Mouse (Mus musculus) kidney, postnatal 25 days (tissue): ENCODE data around the gene Snx32.

Experiments
- DNase-seq, 2 experiments: peaks; one replicate each; pipeline ENCODE4 v3.0.0; 2021; ENCODE audit warnings: mixed read lengths in 2 of 2

Snx32 gene

DNA sequence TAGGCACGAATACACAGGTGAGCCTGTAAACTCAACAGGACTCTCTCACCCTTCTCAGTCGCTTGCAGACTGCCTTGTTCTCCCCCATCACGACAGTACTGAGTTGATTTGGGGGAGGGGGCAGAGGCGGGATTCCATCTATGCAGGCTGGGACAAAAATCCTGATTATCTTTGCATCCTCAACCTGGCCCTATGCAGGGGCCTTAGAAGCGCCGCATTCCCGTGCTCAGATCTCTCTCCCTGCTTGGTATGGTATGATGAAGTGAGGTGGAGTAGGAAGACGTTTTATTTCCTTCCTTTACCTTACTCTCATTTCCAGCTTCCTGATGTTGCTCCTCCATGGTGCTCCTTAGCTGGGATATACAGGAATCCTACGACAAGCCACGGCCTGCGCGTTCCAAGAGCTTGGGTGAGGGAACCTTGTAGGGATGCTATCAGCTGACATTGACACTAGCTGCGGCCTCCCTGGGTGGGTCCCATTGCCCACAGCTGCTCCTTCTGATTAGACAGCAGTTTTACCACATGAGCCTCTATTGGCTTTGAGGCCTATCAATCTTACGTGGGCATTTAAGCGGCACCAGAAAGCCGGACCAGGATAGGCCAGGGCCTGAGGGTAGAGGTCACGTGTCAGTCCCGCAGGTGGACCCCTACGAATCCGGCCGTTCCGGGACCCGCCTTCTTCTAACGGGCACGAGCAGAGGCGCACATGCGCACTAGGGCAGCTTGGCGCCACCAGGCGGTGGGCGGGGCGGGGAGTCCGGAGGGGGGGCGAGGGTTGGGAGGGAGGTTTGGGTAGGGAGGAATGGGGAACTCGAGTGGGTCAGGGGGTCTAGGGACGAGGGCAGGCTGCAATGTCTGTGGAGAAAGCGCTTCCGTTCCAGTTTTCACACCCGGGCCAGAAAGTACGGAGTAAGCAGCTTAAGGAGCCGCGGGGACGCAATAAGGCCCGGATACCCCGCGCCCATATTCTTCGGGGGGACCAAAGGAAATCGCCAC is at the start of gene Snx32:
TSS of gene Snx32 (minus strand) at position 508 of the 996 bp plus-strand sequence.
- DNase-seq: peak; percentile 99 to 100

DNA sequence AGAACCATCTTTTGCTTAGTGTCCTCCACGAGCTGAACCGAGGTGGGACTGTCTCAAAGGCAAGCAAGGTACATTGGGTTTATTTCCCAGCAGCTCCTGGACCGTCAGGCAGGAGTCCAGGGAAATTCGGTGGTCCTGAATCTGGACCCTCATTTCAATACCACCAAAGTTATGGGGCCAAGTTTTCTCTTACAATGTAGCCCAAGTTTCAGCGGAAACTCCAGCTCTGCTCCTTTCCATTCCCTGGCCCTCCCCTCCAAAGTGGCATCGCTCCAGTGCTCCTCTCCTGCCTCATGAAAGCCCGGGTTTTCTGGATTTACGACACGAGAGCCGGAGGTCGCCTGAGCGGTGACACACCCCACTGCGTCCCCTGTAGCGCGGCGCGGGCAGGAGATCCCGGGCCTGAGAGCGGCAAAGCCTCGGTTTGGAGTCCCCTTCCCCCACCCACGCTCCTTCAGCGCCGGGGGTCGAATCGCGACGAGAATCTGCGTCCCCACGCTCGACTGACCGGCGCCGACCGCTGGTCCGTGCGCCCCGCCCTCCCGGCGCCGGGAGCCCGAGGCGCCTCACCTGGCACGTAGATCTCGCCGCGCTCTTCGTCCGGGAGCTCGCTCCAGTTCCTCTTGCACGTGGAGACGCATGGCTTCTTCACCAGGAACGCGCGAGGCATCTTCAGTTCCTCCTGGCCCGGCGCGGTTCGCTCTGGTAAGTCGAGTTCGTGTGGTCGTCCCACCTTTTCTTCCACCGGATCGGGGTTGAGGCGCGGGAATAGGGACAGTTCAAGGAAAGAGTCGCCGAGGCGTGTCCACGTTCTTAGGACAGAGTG is 49.5 kb upstream of the Snx32 start:
- peak; percentile 40 to 74 for DNase-seq

DNA sequence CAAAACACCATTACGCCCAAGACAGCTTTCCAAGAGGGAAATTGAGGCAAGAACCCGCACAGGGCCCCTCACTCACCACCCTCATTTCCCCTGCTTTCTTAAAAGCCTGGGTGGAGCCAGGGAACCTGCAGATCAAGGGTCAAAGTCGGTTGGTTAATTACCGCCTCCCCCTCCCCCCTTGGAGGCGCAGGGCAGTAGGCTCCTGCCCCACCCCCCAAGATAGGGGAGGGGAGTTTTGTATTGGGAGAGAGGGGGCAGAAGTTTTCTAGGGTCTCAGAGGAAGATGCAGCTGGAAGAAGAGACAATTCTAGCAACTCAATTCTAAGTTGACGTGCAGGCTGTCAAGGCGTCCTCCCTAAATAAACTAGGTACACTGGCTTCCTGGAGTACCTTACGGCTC is 48.9 kb upstream of the Snx32 start:
- peak; percentile 82 to 89 for DNase-seq

DNA sequence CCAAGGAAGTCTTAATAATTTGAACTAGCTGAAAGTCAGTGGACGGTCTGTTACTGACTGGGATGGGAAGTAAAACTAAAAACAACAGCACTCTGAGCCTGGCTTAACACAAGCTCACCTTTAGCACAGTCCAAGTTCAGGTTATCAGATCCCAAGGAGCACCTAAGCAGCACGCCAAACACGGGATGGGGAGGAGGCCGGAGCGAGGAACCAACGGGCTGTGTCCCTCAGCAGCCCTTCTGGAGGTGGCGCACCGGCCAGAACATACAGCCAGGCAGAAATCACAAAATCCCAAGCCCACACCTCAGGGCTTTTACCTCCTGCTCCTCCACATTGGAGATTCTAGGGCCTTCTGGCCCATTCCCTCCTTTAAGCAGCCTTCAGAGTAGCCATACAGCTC is 48.4 kb upstream of the Snx32 start:
- peak in 1 of 2 experiments; percentile 56 for DNase-seq

DNA sequence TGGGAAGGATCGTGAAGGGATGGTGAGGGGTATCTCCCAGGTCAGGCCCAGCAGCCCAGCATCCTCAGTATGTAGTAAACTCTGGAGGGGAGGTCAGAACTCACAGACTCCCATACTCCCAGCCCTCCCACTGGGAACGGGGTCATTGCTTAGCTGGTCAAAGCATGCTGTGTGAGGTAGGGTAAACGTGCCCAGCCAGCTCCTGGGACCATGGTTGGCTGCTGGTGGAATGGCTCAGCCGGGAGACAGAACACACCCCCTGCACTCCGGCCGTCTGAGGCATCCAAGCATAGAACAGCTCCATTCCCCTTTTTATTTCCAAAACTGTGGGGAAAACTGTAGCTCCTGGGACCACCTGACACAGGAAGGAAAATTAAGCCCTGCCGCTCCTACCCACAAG is 47.8 kb upstream of the Snx32 start:
- DNase-seq: peak; percentile 62 to 90

DNA sequence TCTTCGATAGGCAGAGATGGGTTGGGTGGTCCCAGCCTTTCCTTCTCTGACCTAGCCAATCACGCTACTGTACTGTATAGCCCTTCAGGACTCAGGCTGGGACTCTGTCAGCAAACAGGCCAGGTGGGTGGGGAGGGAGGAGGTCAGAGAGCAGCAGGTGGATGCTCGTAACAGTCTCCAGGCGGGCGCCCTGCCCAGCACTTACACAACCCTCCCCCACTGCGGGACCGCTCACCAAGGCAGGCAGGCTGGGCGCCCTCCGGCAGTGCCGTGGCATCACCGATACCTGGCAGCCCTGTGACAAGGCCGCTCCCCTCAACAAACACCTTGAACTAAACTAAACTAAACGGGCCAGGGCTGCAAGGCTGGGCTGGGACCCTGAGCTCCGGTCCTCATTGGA is 43.9 kb upstream of the Snx32 start:
- DNase-seq: peak; percentile 77 to 92

DNA sequence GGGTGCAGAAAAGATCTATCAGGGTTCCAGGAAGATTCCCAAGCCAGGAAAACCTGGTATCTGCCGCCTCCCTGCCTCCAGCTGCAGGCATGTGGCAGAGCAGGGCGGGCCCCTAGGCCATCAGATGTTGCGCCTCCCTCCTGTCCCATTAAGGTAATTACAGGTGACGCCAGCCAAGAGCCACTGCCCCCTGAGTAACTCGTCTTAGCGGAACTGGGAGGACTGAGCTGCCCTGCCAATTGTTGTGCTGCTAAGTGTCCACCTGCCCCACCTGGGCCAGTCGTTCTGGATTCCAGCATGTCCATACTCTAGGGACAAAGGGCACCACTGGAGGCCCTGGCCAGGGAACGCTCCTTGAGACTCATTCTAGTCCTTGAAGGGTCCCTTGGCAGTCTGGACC is 43.5 kb upstream of the Snx32 start:
- peak in 1 of 2 experiments; percentile 73 for DNase-seq

DNA sequence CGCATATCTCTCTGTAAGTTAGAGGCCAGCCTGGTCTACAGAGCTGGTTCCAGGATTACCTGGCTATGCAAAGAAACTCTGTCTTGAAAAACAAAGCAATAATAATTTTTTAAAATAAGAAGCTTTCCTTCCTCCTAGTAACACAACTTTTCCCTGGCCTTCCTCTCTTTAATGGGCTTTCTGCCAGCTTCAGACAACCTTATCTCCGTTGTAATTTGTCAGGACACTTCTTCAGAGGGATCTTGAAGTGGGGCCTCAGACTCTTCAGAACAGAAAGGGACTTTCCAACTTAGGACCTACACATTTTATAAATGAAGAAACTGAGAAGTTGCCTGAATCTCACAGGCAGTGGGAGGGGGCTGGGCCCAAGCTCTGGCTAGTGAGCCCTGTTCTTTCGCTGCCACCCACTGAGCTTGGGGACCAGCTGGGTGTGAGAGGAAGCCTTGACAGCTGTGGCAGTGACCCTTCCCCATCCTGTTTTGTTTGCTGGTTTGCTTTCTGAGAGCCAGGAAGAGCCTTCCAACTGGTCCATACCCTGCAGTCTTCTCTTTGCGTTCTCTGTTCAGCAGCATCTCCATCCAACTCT is 37.2 kb upstream of the Snx32 start:
- DNase-seq: no peak

DNA sequence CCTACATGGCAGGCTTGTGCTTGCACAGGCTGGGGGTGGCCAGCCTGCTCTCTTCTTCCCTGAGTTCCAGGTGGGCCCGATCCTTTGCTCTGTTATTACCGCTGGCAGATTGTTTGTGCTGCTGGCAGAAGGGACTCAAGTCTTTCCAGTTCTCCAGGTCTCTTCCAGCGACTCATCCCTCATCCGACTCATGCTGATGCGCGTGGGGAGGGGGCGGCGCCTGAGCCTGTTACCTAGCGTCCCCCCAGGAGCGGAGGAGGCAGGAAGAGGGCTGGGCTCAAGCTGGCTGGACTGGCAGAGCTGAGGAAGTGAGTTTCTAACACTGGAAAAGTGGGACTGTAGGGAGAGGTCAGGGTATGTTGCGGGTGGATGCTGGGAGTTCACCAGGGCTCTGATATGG is 33.7 kb upstream of the Snx32 start:
- no peak for DNase-seq

DNA sequence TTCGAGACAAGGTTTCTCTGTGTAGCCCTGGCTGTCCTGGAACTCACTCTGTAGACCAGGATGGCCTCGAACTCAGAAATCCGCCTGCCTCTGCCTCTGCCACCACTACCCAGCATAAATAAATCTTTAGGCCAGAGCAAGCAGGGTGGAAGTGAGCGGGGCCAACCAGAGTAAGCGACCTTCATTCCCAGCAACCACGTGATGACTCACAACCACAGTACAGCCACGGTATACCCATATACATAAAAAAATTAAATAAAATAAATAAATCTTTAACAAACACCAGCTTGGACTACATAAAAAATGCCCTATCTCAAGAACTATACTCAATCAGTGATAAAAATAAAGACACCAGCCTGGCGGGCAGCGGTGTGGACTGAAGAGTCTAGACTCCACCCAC is 33.0 kb upstream of the Snx32 start:
- no peak for DNase-seq

DNA sequence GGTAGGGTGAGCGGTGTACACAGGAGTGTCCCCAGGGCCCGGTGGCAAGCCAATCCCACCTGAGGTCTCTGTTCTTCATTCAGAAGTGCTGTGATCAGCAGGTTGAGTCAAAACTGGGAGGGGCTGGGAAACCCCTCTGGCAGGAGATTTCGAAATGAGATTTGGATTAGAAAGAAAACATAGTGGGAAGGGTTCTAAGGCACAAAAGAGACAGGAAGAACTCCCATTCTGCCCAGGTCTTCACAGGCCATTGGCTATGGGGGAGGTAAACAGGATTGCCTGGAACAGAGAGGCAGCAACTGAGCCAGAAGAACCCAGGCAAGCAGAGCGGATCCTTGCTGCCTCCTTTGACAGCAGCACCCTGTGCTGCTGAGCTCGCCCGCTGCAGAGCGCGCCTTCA is 28.4 kb upstream of the Snx32 start:
- no peak for DNase-seq

DNA sequence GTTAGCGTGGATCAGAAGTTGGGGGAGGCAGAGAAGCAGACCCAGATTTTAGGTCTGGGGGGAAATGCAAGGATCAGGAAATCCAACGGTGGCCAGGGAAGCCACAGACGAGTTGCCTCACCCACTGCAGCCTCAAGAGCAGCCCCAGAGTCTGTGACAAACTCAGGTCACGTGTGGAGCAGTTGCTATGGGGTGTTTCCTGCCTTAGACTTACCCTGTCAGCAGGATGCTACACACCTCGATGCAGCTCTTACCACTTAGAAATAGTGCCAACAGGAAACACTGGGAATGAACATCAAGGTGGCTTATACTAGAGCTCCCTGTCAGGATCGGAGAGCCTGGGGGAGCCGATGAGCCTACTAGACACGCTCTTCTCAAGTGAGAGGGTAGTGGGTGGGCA is 22.2 kb upstream of the Snx32 start:
- DNase-seq: no peak

DNA sequence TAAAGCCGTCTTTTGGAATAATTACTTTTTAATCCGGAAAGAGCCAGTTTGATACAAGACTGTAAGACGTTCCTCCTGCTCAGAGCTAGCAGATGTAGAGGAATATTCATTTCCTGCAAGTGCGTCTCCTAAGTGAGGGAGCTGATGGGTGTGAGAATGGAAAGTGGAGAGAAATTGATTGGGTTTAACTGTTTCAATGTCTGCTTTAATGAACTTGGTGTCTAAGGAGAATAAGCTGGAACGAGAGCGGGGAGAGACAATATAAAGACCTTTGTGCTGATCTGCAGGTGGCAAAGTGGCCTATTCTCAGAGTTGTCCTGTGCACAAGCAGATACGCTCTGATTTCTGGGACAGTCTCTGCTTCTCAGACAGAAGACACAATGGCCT is 19.8 kb upstream of the Snx32 start:
- no peak for DNase-seq

DNA sequence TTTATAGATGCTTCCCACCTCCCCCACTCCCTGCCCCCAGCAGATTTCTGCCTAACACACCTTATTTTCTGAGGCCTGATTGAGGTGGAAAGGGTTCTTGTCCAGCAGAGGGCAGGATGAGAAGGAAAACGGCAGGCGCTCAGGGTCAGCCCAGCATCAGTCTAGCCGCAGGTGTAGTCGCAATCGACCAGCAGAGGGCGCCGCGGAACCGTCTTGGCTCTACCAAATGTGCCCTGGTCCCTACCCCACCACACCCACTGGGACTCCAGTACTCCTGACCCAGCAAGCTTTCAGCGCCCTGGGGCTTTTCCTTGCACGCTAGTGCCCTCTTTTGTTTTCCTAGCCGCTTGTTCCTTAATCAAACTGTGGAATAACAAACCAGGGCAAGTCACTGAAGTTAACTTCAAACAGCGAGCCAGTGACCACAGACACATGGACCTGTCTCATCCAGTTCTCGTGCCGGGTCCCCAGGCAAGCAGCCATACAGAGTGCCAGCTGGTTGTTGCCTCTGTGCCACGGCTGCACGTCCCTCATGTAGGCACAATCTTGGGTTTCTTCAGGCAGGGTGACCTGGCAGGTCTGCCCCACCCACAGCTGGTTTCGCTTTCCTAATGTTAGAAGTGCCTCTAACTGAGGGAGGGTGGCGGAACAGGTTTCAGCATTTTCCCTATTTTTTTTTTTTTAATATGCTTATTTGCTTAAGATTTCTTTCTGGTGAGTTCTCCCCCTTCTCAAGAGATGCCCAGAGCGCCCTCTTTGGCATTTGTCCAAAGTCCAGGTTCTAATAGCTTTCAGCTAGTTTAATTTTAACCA is 19.2 kb upstream of the Snx32 start:
- DNase-seq: peak; percentile 97 to 99

DNA sequence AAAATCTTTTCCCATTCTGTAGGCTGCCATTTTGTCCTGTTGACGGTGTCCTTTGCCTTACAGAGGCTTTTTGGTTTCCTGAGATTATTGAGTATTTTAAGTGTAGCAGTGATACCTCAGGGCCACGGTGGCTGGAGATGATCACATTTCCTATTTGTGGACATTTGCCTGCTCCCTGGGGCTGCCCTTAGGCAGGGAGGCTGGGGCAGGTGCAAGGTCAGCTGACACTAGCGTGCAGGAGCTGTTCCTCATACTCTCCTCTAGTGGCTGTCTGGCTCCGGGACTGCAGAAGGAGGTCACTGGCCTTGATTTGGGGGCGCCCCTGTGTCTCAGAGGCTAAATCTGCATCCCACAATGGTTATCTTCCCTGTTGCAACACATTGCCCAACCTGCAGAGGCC is 14.9 kb upstream of the Snx32 start:
- DNase-seq: no peak

DNA sequence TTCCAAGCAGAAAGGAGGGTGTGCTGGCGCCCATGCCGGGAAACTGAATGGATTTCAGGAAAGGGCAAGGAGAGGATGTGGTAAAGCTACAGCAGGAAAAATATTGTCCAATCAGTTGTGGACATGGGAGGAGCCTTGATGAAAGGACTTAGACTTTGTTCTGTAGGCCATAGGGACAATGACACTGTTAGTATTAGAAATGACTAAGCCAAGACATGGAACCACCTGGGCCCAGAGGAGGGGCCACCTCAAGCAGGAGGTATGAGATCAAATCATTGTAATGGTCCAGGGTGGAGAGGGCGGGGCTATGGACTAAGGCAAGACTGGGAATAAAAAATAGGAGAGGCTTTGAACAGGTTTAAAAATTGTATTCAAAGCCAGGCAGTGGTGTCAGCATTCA is 8.4 kb upstream of the Snx32 start:
- no peak for DNase-seq

DNA sequence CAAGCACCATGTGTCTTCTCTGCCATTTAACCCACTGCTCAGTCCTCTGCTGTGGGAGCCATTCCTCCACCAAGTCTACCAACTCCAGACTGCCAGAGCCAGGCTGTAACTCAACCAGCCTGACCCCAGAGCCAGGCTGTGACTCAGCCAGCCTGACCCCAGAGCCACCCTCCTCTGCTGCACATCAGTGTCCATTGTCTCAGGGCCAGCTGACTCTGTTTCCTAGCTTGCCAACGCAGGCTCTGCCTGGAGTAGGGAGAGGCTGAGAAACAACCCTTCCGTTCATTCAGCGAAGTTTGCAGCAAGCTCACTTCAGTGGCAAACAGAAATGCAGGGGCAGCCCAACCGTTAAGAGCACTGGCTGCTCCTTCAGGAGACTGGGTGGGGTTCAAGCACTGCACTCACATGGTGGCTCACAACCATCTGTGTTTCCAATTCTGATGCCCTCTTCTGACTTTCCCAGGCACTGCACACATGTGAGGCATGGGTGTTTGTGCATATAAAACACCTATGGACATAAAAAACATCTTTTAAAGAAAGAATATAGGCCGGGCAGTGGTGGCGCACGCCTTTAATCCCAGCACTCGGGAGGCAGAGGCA is 6.7 kb upstream of the Snx32 start:
- DNase-seq: no peak

DNA sequence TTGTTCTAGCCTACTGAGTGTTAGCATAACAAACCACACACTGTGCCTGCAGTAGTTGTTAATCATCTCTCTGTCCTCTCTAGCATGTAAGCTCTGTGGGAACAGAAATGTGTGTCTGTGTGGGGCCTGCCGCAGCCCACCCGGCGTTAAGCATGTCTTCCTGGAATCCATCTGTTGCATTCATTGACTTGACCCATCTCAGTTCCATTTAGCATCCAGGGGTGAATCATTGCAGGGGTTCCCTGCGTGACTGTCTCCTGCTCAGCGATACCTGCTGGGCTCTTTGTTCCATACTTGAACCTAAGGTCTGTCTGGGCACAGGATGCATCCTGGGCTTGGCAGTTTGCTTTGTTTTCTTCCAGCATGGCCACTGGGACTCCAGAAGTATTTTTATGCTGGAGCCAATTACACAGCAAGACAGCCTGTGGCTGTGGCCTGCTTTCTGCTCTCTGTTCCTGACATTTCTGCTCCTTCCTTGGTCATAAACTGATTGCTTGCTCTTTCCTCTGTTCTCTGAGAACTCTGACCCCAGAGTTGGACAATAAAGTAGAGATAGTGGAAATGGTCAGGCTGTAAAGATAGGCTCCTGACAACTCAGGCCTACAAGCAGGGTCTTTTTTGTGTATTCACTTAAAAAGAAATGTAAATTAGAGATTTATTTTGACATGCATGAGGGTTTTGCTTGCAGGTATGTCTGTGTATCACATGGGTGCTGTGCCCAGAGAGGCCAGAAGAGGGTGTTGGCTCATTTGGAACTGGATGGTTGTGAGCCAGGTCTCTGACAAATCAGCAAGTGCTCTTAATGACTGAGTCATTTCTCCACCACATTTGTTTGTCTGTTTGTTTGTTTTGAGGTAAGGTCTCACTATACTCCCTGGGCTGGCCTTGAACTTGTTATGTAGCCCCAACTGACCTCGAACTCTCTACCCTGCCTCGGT is 5.8 kb upstream of the Snx32 start:
- DNase-seq: no peak

DNA sequence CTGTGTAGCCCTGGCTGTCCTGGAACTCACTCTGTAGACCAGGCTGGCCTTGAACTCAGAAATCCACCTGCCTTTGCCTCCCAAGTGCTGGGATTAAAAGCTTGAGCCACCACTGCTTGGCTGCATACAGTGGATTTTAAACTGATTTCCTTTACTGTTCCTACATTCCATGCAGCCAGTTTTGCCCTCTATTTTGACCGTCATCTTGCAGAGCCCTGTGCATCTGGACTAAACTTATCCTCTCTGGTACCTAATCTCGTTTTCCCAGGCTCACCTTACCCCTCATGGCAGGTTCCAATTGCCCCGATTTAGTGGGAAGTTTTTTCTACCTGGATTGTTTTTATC is 2.6 kb upstream of the Snx32 start:
- no peak for DNase-seq

DNA sequence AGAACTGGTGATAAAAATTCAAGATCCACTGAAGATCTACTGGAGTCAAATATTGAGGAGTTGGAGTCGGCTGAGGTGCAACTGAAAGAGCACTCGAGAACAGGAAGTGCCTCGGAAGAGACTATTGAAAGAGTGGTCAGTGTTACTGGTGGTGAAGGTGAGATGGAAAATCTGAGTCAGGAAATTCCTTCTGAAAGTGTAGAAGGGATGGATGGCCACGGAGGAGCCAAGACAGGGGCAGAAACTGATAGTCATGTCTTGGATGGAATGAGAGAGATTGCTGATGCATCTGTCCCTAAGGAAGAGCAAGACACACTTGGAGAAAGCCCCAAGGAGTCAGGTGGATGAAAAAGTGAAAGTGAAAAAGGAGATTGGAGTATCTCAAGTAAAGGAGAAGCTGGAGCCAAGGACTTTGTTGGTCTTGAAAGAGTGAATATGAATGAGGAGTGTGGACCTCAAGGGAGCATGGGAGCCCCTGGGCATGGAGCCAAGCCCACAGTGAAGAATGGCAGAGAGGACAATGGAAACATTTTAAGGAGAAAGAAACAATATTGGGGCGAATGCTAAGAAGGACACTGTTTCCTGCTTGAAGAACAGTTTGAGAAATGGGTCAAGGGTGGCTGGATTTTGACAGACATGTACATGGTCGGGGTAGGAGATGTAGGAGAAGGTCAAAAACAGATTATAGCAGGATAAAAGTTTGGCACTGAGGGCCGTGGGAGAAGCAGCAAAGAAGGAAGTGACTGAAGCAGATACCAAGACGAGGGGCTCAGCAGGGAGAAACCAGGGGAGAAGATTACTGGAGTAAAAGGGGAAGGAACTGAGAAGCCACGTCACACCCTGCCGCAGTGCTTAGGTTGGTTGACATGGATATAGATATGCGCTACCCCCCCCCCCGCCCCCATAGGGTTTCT is 2.0 kb upstream of the Snx32 start:
- no peak for DNase-seq
